Mouse (Mus musculus) Patski (cell line): ENCODE measurements around the gene Siva1. TPM values are rescaled to one million over a fixed set of nuclear protein-coding genes. Genes with fewer than 3 reads are reported as not detected.

Experiments
- ATAC-seq: fragments of 100-300 bp; one replicate; pipeline ENCODE4 v1.8.0; 2021
- CTCF ChIA-PET: fragments of 350-600 bp; sonication (Branson Sonifier 250); formaldehyde crosslinking; loops from one replicate; lab custom pipeline; 2022; ENCODE audit warnings: inconsistent platforms; lab: Charles Lee
- POLR2A ChIA-PET: fragments of 350-600 bp; sonication (Branson Sonifier 250); formaldehyde crosslinking; loops from one replicate; lab custom pipeline; 2022; ENCODE audit warnings: antibody characterized with exemption, inconsistent platforms; lab: Charles Lee
- DNase-seq: peaks from one replicate; pipeline ENCODE4 v3.0.0-alpha.2; 2011; ENCODE audit warnings: low read depth, low spot score
- H3K27me3 ChIP-seq: fragments of 371-371 bp; one replicate; pipeline ENCODE4 v1.5.1; 2021
- CTCF ChIP-seq: fragments of 100-300 bp; IDR thresholded peaks from one replicate; pipeline ENCODE4 v1.5.1; 2021
- in situ Hi-C: fragments of 300-500 bp; cut with MboI; formaldehyde crosslinking; loops from 3 replicates; pipeline ENCODE4 v1.11.1; 2018; ENCODE audit warnings: low pct_unique_long_range_greater_than_20kb, mixed read lengths
- polyA plus RNA-seq: library from polyadenylated mRNA; unstranded; gene quantifications from one replicate; pipeline ENCODE4 v1.2.3, GENCODE M21; 2021

The Siva1 gene
- polyA plus RNA-seq, 1 experiment from 2014 or later: 36.0 TPM

- CTCF ChIA-PET: interaction anchor here (1.0 to 2.0 kb wide), 3 partner anchors 26 to 69 kb away, joined by 3 to 6 read pairs (median 4); no protein-coding TSS in a partner anchor
Measured at GRCm38 (mm10) chr12:112620354-112621061, 24.0 kb upstream of the Siva1 start.

DNA sequence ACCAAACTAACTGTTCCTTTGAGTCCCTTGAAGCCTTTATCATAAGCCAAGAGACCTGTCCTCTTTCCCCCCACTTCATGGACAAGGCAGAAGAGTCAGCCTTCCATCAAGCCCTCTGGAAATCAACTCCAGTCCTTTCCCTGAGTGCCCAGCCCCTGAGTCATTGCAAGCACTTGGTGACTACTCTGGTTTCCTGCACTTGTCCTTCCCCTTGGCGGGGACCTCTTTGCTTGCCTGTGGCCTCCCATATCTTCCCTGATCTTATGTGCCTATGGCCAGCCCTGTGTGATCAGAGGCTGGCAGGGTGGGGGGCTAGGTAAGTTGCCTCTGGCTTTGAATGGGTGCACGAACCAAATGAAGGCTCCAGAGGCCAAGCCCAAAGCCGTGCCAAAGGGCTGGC lies 22.6 kb upstream of the Siva1 start:
- no peak for ATAC-seq
- in situ Hi-C loops: no loop called here
- DNase-seq: no peak
- ChIA-PET CTCF (interaction anchor here (2.0 kb wide), 1 partner anchor 70 kb away, joined by 6 read pairs; no protein-coding TSS in a partner anchor), POLR2A (no interaction called here)
- TF ChIP-seq CTCF: no peak
- no peaks in the 10 kb centered on the region for H3K27me3 ChIP-seq

More at GRCm38 (mm10) chr12:112620354-112621061, 24.0 kb upstream of the Siva1 start:
- no peak for TF ChIP-seq CTCF
- POLR2A ChIA-PET: interaction anchor here (1.2 kb wide), 1 partner anchor 8 kb away, joined by 4 read pairs; no protein-coding TSS in a partner anchor
- in situ Hi-C loops: no loop called here
- ATAC-seq (no peak), DNase-seq (no peak)
- H3K27me3 ChIP-seq: no peaks in the 10 kb centered on the region

- DNase-seq (no peak), ATAC-seq (no peak)
- in situ Hi-C loops: no loop called here
- TF ChIP-seq CTCF: no peak
- POLR2A ChIA-PET: interaction anchor here (0.9 kb wide), 2 partner anchors 35 to 71 kb away, joined by 4 to 5 read pairs; partner anchors contain the start of gene Inf2
- H3K27me3 ChIP-seq: no peaks in the 10 kb centered on the region
- CTCF ChIA-PET: interaction anchor here (0.8 to 2.2 kb wide), 5 partner anchors 18 to 71 kb away, joined by 3 to 12 read pairs (median 4); no protein-coding TSS in a partner anchor
Measured at GRCm38 (mm10) chr12:112623742-112624141, 20.7 kb upstream of the Siva1 start.

GRCm38 (mm10) chr12:112625700-112626099 lies 18.8 kb upstream of the Siva1 start:
- in situ Hi-C loops: no loop called here
- ATAC-seq: no peak
- H3K27me3 ChIP-seq: no peaks in the 10 kb centered on the region
- TF ChIP-seq CTCF: no peak
- DNase-seq: no peak
- ChIA-PET POLR2A (no interaction called here), CTCF (interaction anchor here (1.3 kb wide), 2 partner anchors 20 to 73 kb away, joined by 3 to 7 read pairs; no protein-coding TSS in a partner anchor)

DNA sequence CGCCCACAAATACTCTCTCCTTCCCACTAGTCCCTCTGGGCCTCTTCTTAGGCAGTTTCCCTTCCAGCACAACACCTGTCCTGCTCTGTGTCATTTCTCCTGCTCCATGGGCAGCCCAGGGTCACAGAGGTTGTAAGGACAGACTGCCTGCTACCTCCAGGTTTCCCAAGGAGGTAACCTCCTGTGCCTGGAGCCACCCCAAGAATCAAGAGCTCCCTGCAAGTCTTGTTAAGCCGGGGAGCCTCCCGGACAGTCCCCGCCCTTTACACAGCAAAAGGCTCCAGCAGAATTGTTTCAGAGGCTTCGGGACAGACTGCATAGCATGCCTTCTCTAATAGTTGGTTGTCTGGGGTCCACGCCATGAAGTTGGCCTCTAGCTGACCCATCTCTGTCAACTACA lies 18.0 kb upstream of the Siva1 start:
- CTCF ChIA-PET: interaction anchor here (1.1 to 1.3 kb wide), 3 partner anchors 21 to 67 kb away, joined by 3 read pairs; no protein-coding TSS in a partner anchor
- no peak for TF ChIP-seq CTCF
- DNase-seq (no peak), ATAC-seq (no peak)
- H3K27me3 ChIP-seq: no peaks in the 10 kb centered on the region
- in situ Hi-C loops: no loop called here
- POLR2A ChIA-PET: no interaction called here

- ATAC-seq: no peak
- TF ChIP-seq CTCF: no peak
- CTCF ChIA-PET: interaction anchor here (1.1 to 1.3 kb wide), 4 partner anchors 22 to 75 kb away, joined by 3 to 10 read pairs (median 3); no protein-coding TSS in a partner anchor
- POLR2A ChIA-PET: no interaction called here
- in situ Hi-C loops: no loop called here
- H3K27me3 ChIP-seq: no peaks in the 10 kb centered on the region
- no peak for DNase-seq
Measured at GRCm38 (mm10) chr12:112627097-112627881, 17.2 kb upstream of the Siva1 start.

- ChIA-PET CTCF (interaction anchor here (1.3 kb wide), 1 partner anchor 76 kb away, joined by 10 read pairs; no protein-coding TSS in a partner anchor), POLR2A (interaction anchor here (1.2 kb wide), 1 partner anchor 7 kb away, joined by 4 read pairs; no protein-coding TSS in a partner anchor)
- no peak for DNase-seq
- no peak for TF ChIP-seq CTCF
- in situ Hi-C loops: no loop called here
- no peaks in the 10 kb centered on the region for H3K27me3 ChIP-seq
- no peak for ATAC-seq
Measured at GRCm38 (mm10) chr12:112628197-112628596, 16.3 kb upstream of the Siva1 start.

GRCm38 (mm10) chr12:112628928-112629721 lies 15.4 kb upstream of the Siva1 start:
- no peak for TF ChIP-seq CTCF
- peak; percentile 60 for ATAC-seq
- H3K27me3 ChIP-seq: no peaks in the 10 kb centered on the region
- POLR2A ChIA-PET: interaction anchor here (1.2 kb wide), 1 partner anchor 8 kb away, joined by 4 read pairs; no protein-coding TSS in a partner anchor
- in situ Hi-C loops: no loop called here
- no peak for DNase-seq
- CTCF ChIA-PET: interaction anchor here (2.1 kb wide), 1 partner anchor 77 kb away, joined by 6 read pairs; no protein-coding TSS in a partner anchor

DNA sequence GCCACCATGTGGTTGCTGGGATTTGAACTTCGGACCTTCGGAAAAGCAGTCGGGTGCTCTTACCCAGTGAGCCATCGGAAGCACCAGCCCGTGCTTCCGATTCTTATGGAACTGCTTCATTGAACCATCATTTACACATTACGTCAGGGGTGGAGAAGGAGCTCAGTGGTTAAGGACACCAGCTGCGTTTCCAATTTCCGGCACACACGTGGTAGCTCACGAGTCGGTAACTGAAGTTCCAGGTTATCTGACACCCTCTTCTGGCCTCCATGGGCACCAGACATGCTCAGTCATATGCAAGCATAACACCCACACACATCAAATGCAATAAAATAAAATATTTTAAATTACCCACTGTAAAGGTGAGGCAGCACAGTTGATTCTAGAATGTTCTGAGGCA lies 14.4 kb upstream of the Siva1 start:
- in situ Hi-C loops: no loop called here

More for the DNA sequence above, 14.4 kb upstream of the Siva1 start:
- POLR2A ChIA-PET: interaction anchor here (0.6 kb wide), 1 partner anchor 33 kb away, joined by 3 read pairs; no protein-coding TSS in a partner anchor
- DNase-seq (no peak), ATAC-seq (no peak)
- CTCF ChIA-PET: interaction anchor here (2.1 kb wide), 1 partner anchor 78 kb away, joined by 6 read pairs; no protein-coding TSS in a partner anchor
- TF ChIP-seq CTCF: no peak
- H3K27me3 ChIP-seq: no peaks in the 10 kb centered on the region
